Mouse (Mus musculus) testis, adult 10 weeks (tissue): ENCODE data around the gene Olfr462. TPM values are rescaled to one million over a fixed set of nuclear protein-coding genes. Genes with fewer than 3 reads are reported as not detected.

Experiments used
- polyA plus RNA-seq: library from polyadenylated mRNA; stranded (reverse); fragments of 350-450 nt; fragmentation: Illumina TruSeq; extraction: RNeasy Lipid Tissue Mini Kit (QIAGEN cat#74804); gene quantifications from one replicate; pipeline ENCODE4 v1.2.3, GENCODE M21; 2014; ENCODE audit warnings: low read depth, low replicate concordance

Gene Olfr462
- polyA plus RNA-seq = not detected

GRCm38 (mm10) chr11:87892168-87892567 lies at the start of gene Olfr462:
TSS of gene Olfr462 (minus strand) at chr11:87892268.

GRCm38 (mm10) chr11:87920966-87921365 lies 28.9 kb upstream of the Olfr462 start, which contains the start of gene Olfr464:
TSS of gene Olfr464 (minus strand) at chr11:87920967.

GRCm38 (mm10) chr11:87897287-87897686 lies 5.2 kb upstream of the Olfr462 start, which contains the start of gene Olfr463:
TSS of gene Olfr463 (minus strand) at chr11:87897387.

GRCm38 (mm10) chr11:87875436-87875835 lies 16.6 kb downstream of the Olfr462 start, which contains the start of gene Epx:
TSS of gene Epx (minus strand) at chr11:87875536.

GRCm38 (mm10) chr11:87852690-87853596 lies 39.1 kb downstream of the Olfr462 start, which contains the start of gene Mks1:
TSS of gene Mks1 (plus strand) at chr11:87853215.

Other genes with a start within 250 kb of the Olfr462 start
- gene Rnf43, start 229.5 kb downstream of the Olfr462 start, polyA plus RNA-seq = 0.48 TPM
- gene Supt4a, start 154.7 kb downstream of the Olfr462 start, polyA plus RNA-seq = 12.7 TPM
- gene Tspoap1, start 131.7 kb downstream of the Olfr462 start, polyA plus RNA-seq = 1.7 TPM
- gene Mpo, start 98.7 kb downstream of the Olfr462 start, polyA plus RNA-seq = 0.52 TPM
- not detected for gene Lpo, start 64.0 kb downstream of the Olfr462 start, polyA plus RNA-seq
- gene Mks1, start 39.1 kb downstream of the Olfr462 start, polyA plus RNA-seq = 4.4 TPM
- gene Epx, start 16.7 kb downstream of the Olfr462 start, polyA plus RNA-seq = not detected
- gene Olfr463, start 5.1 kb upstream of the Olfr462 start, polyA plus RNA-seq = not detected
- not detected for gene Olfr464, start 28.7 kb upstream of the Olfr462 start, polyA plus RNA-seq
- 97.5 TPM for gene Dynll2, start 95.3 kb upstream of the Olfr462 start, polyA plus RNA-seq
- gene Srsf1, start 155.1 kb upstream of the Olfr462 start, polyA plus RNA-seq = 388 TPM
- 11.9 TPM for gene Vezf1, start 176.0 kb upstream of the Olfr462 start, polyA plus RNA-seq
- gene Cuedc1, start 205.8 kb upstream of the Olfr462 start, polyA plus RNA-seq = 0.21 TPM